Mouse (Mus musculus) hindbrain, postnatal 0 days (tissue): ENCODE results near the gene Tnfrsf22. TPM values are rescaled to one million over a fixed set of nuclear protein-coding genes. Genes with fewer than 3 reads are reported as not detected.

ENCODE experiments used
- ATAC-seq: fragments of 200-750 bp; cut with Nextera tagmentation; 2 replicates; pipeline ENCODE4 v1.8.0; 2017; ENCODE audit warnings: mild to moderate bottlenecking, moderate TSS enrichment, moderate library complexity
- DNase-seq: peaks from one replicate; pipeline ENCODE4 v3.0.0-alpha.2; 2015; ENCODE audit warnings: low spot score
- H3K27ac ChIP-seq: fragments of 300-500 bp; sonication (generic); 2 replicates; pipeline ENCODE4 v1.5.1; 2014; ENCODE audit warnings: mild to moderate bottlenecking
- H3K27me3 ChIP-seq: fragments of 300-500 bp; sonication (generic); 2 replicates; pipeline ENCODE4 v1.6.1; 2014; ENCODE audit warnings: low read length, mixed read lengths; ENCODE audit not compliant: insufficient read depth
- H3K36me3 ChIP-seq: fragments of 300-500 bp; sonication (generic); 2 replicates; pipeline ENCODE4 v1.6.1; 2014; ENCODE audit warnings: low read length, mixed read lengths; ENCODE audit not compliant: insufficient read depth
- H3K4me1 ChIP-seq: fragments of 300-500 bp; sonication (generic); 2 replicates; pipeline ENCODE4 v1.6.1; 2014; ENCODE audit warnings: antibody characterized with exemption, low read length, mixed read lengths; ENCODE audit not compliant: insufficient read depth
- H3K4me2 ChIP-seq: fragments of 300-500 bp; sonication (generic); 2 replicates; pipeline ENCODE4 v1.6.1; 2014; ENCODE audit warnings: low read depth, mild to moderate bottlenecking, low read length, moderate library complexity, mixed read lengths
- H3K4me3 ChIP-seq: fragments of 300-500 bp; sonication (generic); 2 replicates; pipeline ENCODE4 v1.5.1; 2014; ENCODE audit warnings: low read length
- H3K9ac ChIP-seq: fragments of 300-500 bp; sonication (generic); replicated peaks from 2 replicates; pipeline ENCODE4 v1.6.1; 2014; ENCODE audit warnings: mild to moderate bottlenecking, low read length, moderate library complexity, mixed read lengths
- H3K9me3 ChIP-seq: fragments of 300-500 bp; sonication (generic); 2 replicates; pipeline ENCODE4 v1.6.1; 2016; ENCODE audit warnings: low read length, mixed read lengths
- CTCF ChIP-seq: IDR thresholded peaks from 2 replicates; pipeline ENCODE4 v1.5.1; 2016; ENCODE audit warnings: antibody characterized with exemption, control low read depth, low read depth
- WGBS: fragments of 180-500 bp; shearing (Covaris S2); extraction: QIAGEN DNeasy Blood & Tissue Kit; methylation state at CpG from one replicate; pipeline ENCODE4 v1.1.7; 2014; 5-methylcytosine and 5-hydroxymethylcytosine counted together
- polyA plus RNA-seq: library from polyadenylated mRNA; unstranded; fragments of >200 nt; fragmentation: Nextera tagmentation; extraction: Ambion mirVana; gene quantifications from 2 replicates; pipeline ENCODE4 v1.2.1, GENCODE M21; 2015
- total RNA-seq: library from RNA; depleted of rRNA; stranded (reverse); fragments of >200 nt; gene quantifications from 2 replicates; pipeline ENCODE4 v1.2.3, GENCODE M21; 2014; rRNA removed

Tnfrsf22 gene
- total and polyA plus RNA-seq, 2 experiments from 2014 or later, result 4.8 to 5.1 TPM

DNA sequence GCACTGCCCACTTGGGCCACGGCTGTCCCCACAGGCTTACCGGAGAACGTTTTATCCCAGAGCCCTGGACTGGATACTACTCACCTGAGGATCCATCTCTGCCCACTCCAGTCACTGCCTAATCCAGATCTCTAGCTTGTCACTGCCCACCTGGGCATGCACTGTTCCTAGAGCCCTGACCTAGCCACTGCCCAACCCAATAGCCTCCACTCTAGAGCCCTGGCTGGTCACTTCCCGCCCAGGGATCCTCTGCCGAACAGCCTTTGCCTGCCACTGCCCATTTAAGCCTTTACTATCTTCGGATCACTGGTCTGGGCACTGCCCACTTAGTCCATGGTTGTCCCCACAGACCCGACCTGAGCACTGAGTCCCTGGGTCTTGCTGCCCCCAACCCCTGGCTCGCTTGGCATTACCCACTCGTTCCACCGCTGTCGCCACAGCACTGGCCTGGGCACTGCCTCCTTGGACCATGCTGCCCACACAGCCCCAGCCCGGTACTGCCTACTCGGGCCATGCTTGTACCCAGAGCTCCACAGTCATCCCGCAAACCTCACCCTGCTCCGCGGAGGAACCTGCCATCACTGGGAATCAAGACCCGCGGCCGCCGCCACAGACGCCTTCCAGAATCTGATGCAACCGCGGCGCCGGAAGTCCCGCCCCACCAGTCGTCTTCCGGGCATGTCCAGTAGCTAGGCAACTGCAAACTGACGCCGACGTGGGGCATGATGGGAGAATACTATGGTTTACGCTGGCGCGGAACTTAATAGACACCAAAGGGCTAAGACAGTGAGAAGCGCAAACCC is 49.8 kb downstream of the Tnfrsf22 start, which contains the start of gene Cars:
Cars (minus strand) TSS at position 663 of the 803 bp plus-strand sequence.
- H3K27ac ChIP-seq, result peak within 1 kb of the TSS; percentile 74
- peaks cover 9% of the 10 kb centered on the region for H3K4me1 ChIP-seq
- H3K9me3 ChIP-seq, result no peaks in the 10 kb centered on the region
- H3K4me3 ChIP-seq, result peak within 1 kb of the TSS; percentile 92
- ATAC-seq (peak; percentile 98), DNase-seq (peak; percentile 97)
- no peaks in the 10 kb centered on the region for H3K36me3 ChIP-seq
- H3K9ac ChIP-seq, result peak within 1 kb of the TSS; percentile 87
- TF ChIP-seq CTCF, result no peak
- peak within 1 kb of the TSS; percentile 85 for H3K4me2 ChIP-seq
- no peaks in the 10 kb centered on the region for H3K27me3 ChIP-seq
- 2% methylated on average over 35 of the region's 35 CpGs for WGBS

DNA sequence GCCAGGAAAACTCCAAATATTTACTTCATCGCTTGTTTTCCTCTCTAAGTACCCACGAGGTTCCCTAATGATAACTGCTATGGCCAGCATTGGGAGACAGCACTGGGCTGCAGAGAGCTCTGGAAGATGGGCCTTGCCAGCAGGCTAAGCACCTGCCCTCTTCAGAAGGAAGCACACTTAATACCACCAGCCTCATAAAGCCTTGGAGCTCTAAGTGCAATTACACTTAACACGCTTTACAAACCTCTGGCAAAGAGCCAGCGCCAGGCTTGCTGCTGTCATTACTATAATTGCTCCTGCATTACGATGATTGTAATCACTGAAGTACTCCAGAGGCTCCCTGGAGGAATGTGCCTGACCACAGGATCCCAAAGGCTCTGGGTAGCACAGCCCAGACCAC is 54.6 kb downstream of the Tnfrsf22 start:
- H3K36me3 ChIP-seq, result peaks cover 4% of the 10 kb centered on the region; the same call in 1 of the 2 replicates
- no peaks in the 10 kb centered on the region for H3K27me3 ChIP-seq
- WGBS, result 66% methylated on average over 5 of the region's 5 CpGs
- H3K9me3 ChIP-seq, result no peaks in the 10 kb centered on the region
- H3K4me3 ChIP-seq, result no peak overlapping the region
- H3K4me2 ChIP-seq, result no peak overlapping the region
- DNase-seq (peak; percentile 58), ATAC-seq (no peak)
- no peak for TF ChIP-seq CTCF
- H3K27ac ChIP-seq, result no peak overlapping the region
- H3K9ac ChIP-seq, result no peak overlapping the region
- peaks cover 9% of the 10 kb centered on the region for H3K4me1 ChIP-seq

DNA sequence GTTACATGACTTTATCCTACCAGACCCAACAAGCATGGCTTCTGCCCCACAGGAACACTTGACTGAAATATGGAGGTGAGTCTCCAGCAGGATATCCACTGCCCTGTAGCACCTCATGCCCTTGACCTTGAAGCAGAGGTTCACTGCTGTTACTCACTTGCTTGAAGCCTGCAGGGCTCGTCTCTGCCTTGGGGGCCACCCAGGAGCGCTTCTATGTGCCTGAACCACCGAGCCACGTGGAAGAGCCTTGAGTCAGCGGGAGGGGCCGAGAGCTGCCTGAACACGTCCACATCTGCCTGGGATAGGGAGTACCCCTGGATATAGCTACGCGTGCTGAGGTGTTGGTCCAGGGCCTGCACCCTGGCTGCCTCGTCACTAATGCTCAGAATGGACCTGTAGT is 57.2 kb downstream of the Tnfrsf22 start:
- H3K9ac ChIP-seq, result no peak overlapping the region
- H3K27me3 ChIP-seq, result no peaks in the 10 kb centered on the region
- no peak for TF ChIP-seq CTCF
- peaks cover 26% of the 10 kb centered on the region for H3K36me3 ChIP-seq
- no peak overlapping the region for H3K4me2 ChIP-seq
- no peak for DNase-seq
- no peak overlapping the region for H3K27ac ChIP-seq
- H3K9me3 ChIP-seq, result no peaks in the 10 kb centered on the region
- 89% methylated on average over 10 of the region's 10 CpGs for WGBS
- H3K4me3 ChIP-seq, result no peak overlapping the region
- H3K4me1 ChIP-seq, result no peaks in the 10 kb centered on the region
- no peak for ATAC-seq

GRCm38 (mm10) chr7:143588006-143588405 is 61.5 kb downstream of the Tnfrsf22 start:
- 89% methylated on average over 4 of the region's 4 CpGs for WGBS
- Histone ChIP-seq H3K36me3 (peaks cover 62% of the 10 kb centered on the region), H3K4me1 (no peaks in the 10 kb centered on the region), H3K9ac (no peak overlapping the region), H3K4me3 (no peak overlapping the region), H3K9me3 (no peaks in the 10 kb centered on the region), H3K27ac (no peak overlapping the region), H3K27me3 (no peaks in the 10 kb centered on the region), H3K4me2 (no peak overlapping the region)
- no peak for ATAC-seq
- no peak for TF ChIP-seq CTCF
- DNase-seq, result no peak

- 88% methylated on average over 5 of the region's 5 CpGs for WGBS
- no peak for TF ChIP-seq CTCF
- Histone ChIP-seq H3K9ac (no peak overlapping the region), H3K9me3 (no peaks in the 10 kb centered on the region), H3K27ac (no peak overlapping the region), H3K4me1 (no peaks in the 10 kb centered on the region), H3K27me3 (no peaks in the 10 kb centered on the region), H3K4me2 (no peak overlapping the region), H3K36me3 (peaks cover 66% of the 10 kb centered on the region), H3K4me3 (no peak overlapping the region)
- ATAC-seq, result no peak
- no peak for DNase-seq
These were observed 61.9 kb downstream of the Tnfrsf22 start for GRCm38 (mm10) chr7:143587586-143587985.

Other genes with a start within 250 kb of the Tnfrsf22 start
- gene Cdkn1c, start 188.6 kb downstream of the Tnfrsf22 start, total RNA-seq, result 127 and 139 TPM in 2 replicates
- gene Cdkn1c, start 188.6 kb downstream of the Tnfrsf22 start, polyA plus RNA-seq, result 144 and 150 TPM in 2 replicates
- 0.58 and 1.8 TPM in 2 replicates for gene Slc22a18, start 175.9 kb downstream of the Tnfrsf22 start, total RNA-seq
- 0.90 and 1.2 TPM in 2 replicates for gene Slc22a18, start 175.9 kb downstream of the Tnfrsf22 start, polyA plus RNA-seq
- gene Phlda2, start 146.5 kb downstream of the Tnfrsf22 start, total RNA-seq, result 0.52 TPM in 1 of 2 replicates, not detected in the other
- 0.66 and 0.73 TPM in 2 replicates for gene Phlda2, start 146.5 kb downstream of the Tnfrsf22 start, polyA plus RNA-seq
- 139 and 140 TPM in 2 replicates for gene Nap1l4, start 100.6 kb downstream of the Tnfrsf22 start, total RNA-seq
- 251 and 253 TPM in 2 replicates for gene Nap1l4, start 100.6 kb downstream of the Tnfrsf22 start, polyA plus RNA-seq
- 32.4 and 35.4 TPM in 2 replicates for gene Cars, start 49.6 kb downstream of the Tnfrsf22 start, total RNA-seq
- gene Cars, start 49.6 kb downstream of the Tnfrsf22 start, polyA plus RNA-seq, result 65.4 and 73.8 TPM in 2 replicates
- 0.47 and 0.54 TPM in 2 replicates for gene Tnfrsf26, start 20.9 kb downstream of the Tnfrsf22 start, total RNA-seq
- gene Tnfrsf26, start 20.9 kb downstream of the Tnfrsf22 start, polyA plus RNA-seq, result 0.16 and 0.20 TPM in 2 replicates
- 0.58 and 1.5 TPM in 2 replicates for gene Tnfrsf23, start 36.2 kb upstream of the Tnfrsf22 start, total RNA-seq
- gene Tnfrsf23, start 36.2 kb upstream of the Tnfrsf22 start, polyA plus RNA-seq, result 0.74 and 1.1 TPM in 2 replicates
- gene Osbpl5, start 107.3 kb upstream of the Tnfrsf22 start, total RNA-seq, result 52.8 and 59.9 TPM in 2 replicates
- gene Osbpl5, start 107.3 kb upstream of the Tnfrsf22 start, polyA plus RNA-seq, result 24.2 and 27.6 TPM in 2 replicates
- gene Mrgprg, start 117.3 kb upstream of the Tnfrsf22 start, total RNA-seq, result not detected in 2 replicates
- not detected in 2 replicates for gene Mrgprg, start 117.3 kb upstream of the Tnfrsf22 start, polyA plus RNA-seq
- 8.5 and 10.9 TPM in 2 replicates for gene Mrgpre, start 134.8 kb upstream of the Tnfrsf22 start, total RNA-seq
- gene Mrgpre, start 134.8 kb upstream of the Tnfrsf22 start, polyA plus RNA-seq, result 4.8 and 6.8 TPM in 2 replicates
- gene Nadsyn1, start 173.2 kb upstream of the Tnfrsf22 start, total RNA-seq, result 8.7 and 10.7 TPM in 2 replicates
- gene Nadsyn1, start 173.2 kb upstream of the Tnfrsf22 start, polyA plus RNA-seq, result 4.6 and 5.1 TPM in 2 replicates
- gene Dhcr7, start 173.5 kb upstream of the Tnfrsf22 start, total RNA-seq, result 55.6 and 84.4 TPM in 2 replicates
- gene Dhcr7, start 173.5 kb upstream of the Tnfrsf22 start, polyA plus RNA-seq, result 64.1 and 70.2 TPM in 2 replicates
- not detected in 2 replicates for gene Gm498, start 217.2 kb upstream of the Tnfrsf22 start, total RNA-seq
- gene Gm498, start 217.2 kb upstream of the Tnfrsf22 start, polyA plus RNA-seq, result not detected in 2 replicates